ENCODE assay signal across 11 mouse cellular contexts in genomic region chr3:116421121-116421520, GRCm38 (mm10). TPM values are rescaled to one million over a fixed set of nuclear protein-coding genes. Genes with fewer than 3 reads are reported as not detected.
A peak's percentile ranks its signal among the peaks of the same experiment; 100 is the strongest.
DNase-seq lines count a peak whose midpoint lies in the region; ATAC-seq lines count a peak whose summit lies in the region.
"Had no signal": no experiment of that assay in that cellular context is flagged by ENCODE, and none has a peak within 500 bp of the region (broad histone marks: within the 10 kb centered on the region; RNA-seq: fewer than 3 reads in every experiment).

No protein-coding gene starts in this region.

- H3K4me3 ChIP-seq in heart, embryonic 13.5 days = no peak overlapping the region
- H3K4me3 ChIP-seq in forebrain, embryonic 11.5 days (ENCODE audit: low read depth, low read length) = peak overlapping the region; percentile 93; the same call in 1 of the 2 replicates
- H3K4me3 ChIP-seq in intestine, embryonic 16.5 days (ENCODE audit: low read length) = no peak overlapping the region
- H3K4me3 ChIP-seq: layer of hippocampus, adult 2 months; megakaryocyte, embryonic 14.5 days had no signal

- H3K27ac ChIP-seq in heart, embryonic 13.5 days (replicated peaks) = no peak overlapping the region
- peak overlapping the region; percentile 37; the same call in 1 of the 2 replicates for H3K27ac ChIP-seq in forebrain, embryonic 11.5 days (ENCODE audit: low read depth, low read length)
- no peak overlapping the region for H3K27ac ChIP-seq in intestine, embryonic 16.5 days (ENCODE audit: low read length)
- H3K27ac ChIP-seq: layer of hippocampus, adult 2 months had no signal

- no peaks in the 10 kb centered on the region for H3K27me3 ChIP-seq in heart, embryonic 13.5 days (replicated peaks)
- no peaks in the 10 kb centered on the region for H3K27me3 ChIP-seq in forebrain, embryonic 11.5 days (ENCODE audit: control insufficient read depth, insufficient read depth, low read length)
- H3K27me3 ChIP-seq in intestine, embryonic 16.5 days (replicated peaks; ENCODE audit: control insufficient read depth, insufficient read depth, low read length) = no peaks in the 10 kb centered on the region
- H3K27me3 ChIP-seq: megakaryocyte, embryonic 14.5 days had no signal

- WGBS in heart, embryonic 13.5 days = 68% methylated on average over 6 of the region's 6 CpGs
- WGBS in forebrain, embryonic 11.5 days = 15% methylated on average over 6 of the region's 6 CpGs
- 59% methylated on average over 6 of the region's 6 CpGs for WGBS in intestine, embryonic 16.5 days

- H3K4me2 ChIP-seq in heart, embryonic 13.5 days = peak overlapping the region; percentile 97; the same call in 1 of the 2 replicates
- peak overlapping the region; percentile 65 for H3K4me2 ChIP-seq in forebrain, embryonic 11.5 days (ENCODE audit: low read depth, low read length, severe bottlenecking)
- H3K4me2 ChIP-seq in intestine, embryonic 16.5 days (ENCODE audit: low read depth, low read length) = no peak overlapping the region

- peaks cover 26% of the 10 kb centered on the region for H3K4me1 ChIP-seq in heart, embryonic 13.5 days
- H3K4me1 ChIP-seq in forebrain, embryonic 11.5 days (replicated peaks; ENCODE audit: control insufficient read depth, insufficient read depth, low read length) = peaks cover 14% of the 10 kb centered on the region; the same call in 1 of the 2 replicates
- H3K4me1 ChIP-seq in intestine, embryonic 16.5 days (ENCODE audit: control insufficient read depth, insufficient read depth, low read length) = peaks cover 9% of the 10 kb centered on the region

- H3K9me3 ChIP-seq in heart, embryonic 13.5 days = no peaks in the 10 kb centered on the region
- H3K9me3 ChIP-seq in forebrain, embryonic 11.5 days (ENCODE audit: control insufficient read depth, low read length) = no peaks in the 10 kb centered on the region
- no peaks in the 10 kb centered on the region for H3K9me3 ChIP-seq in intestine, embryonic 16.5 days (ENCODE audit: control insufficient read depth, low read length)

- H3K36me3 ChIP-seq in heart, embryonic 13.5 days = peaks cover 27% of the 10 kb centered on the region
- peaks cover 5% of the 10 kb centered on the region; the same call in 1 of the 2 replicates for H3K36me3 ChIP-seq in forebrain, embryonic 11.5 days (ENCODE audit: control insufficient read depth, insufficient read depth, low read length)
- 0 out of 2 replicates have a peak, but pooled peaks cover 2% of the 10 kb centered on the region for H3K36me3 ChIP-seq in intestine, embryonic 16.5 days (ENCODE audit: control insufficient read depth, insufficient read depth, low read length)

- H3K9ac ChIP-seq in heart, embryonic 13.5 days = no peak overlapping the region
- peak overlapping the region; percentile 91; the same call in 1 of the 2 replicates for H3K9ac ChIP-seq in forebrain, embryonic 11.5 days (ENCODE audit: low read length)
- no peak overlapping the region for H3K9ac ChIP-seq in intestine, embryonic 16.5 days (ENCODE audit: low read depth, low read length)

- no peak for DNase-seq in heart, adult 9 months (ENCODE audit: low spot score in 2 of 2)
- peak; percentile 60 for DNase-seq in 416B (ENCODE audit: low read depth)
- DNase-seq in forebrain, embryonic 11.5 days (ENCODE audit: low spot score) = peak; percentile 59
- peak; percentile 52 for DNase-seq in lung, postnatal 36 days
- no peak for DNase-seq in right cerebral cortex, postnatal 36 days (ENCODE audit: low spot score in 2 of 2)
- no peak for DNase-seq in urinary bladder, postnatal 10 days (ENCODE audit: low spot score)
- DNase-seq: cerebellum, adult 9-11 months had no signal

- no peak for ATAC-seq in heart, embryonic 13.5 days (ENCODE audit: extremely low read depth, insufficient number of reproducible peaks, low FRiP score, low TSS enrichment)
- ATAC-seq in forebrain, embryonic 11.5 days (replicated peaks; ENCODE audit: low FRiP score) = no peak
- no peak for ATAC-seq in intestine, embryonic 16.5 days

RNA-seq across cellular contexts. Expression of gene Cdc14a, which starts 2.7 kb away (rescaled TPM):
- polyA plus RNA-seq in heart, embryonic 13.5 days (2015; fragmentation: Nextera tagmentation; extraction: Ambion mirVana) = 3.6 and 3.9 TPM in 2 replicates
- 23.0 and 23.2 TPM in 2 replicates for polyA plus RNA-seq in forebrain, embryonic 11.5 days (2014; fragmentation: Nextera tagmentation; extraction: Ambion mirVana)
- polyA plus RNA-seq in intestine, embryonic 16.5 days (2015; fragmentation: Nextera tagmentation; extraction: Ambion mirVana) = 5.4 and 5.9 TPM in 2 replicates

Comparison
In these comparisons a context has a peak if more than half of its experiments do, and no peak if none do; other contexts are left out.
1. DNase-seq: peak in 416B (single experiment), forebrain, embryonic 11.5 days (single experiment) and lung, postnatal 36 days (single experiment); none in heart, adult 9 months (0 of 2), right cerebral cortex, postnatal 36 days (0 of 2) and urinary bladder, postnatal 10 days (single experiment).